Comparison of ENCODE assay signal across 22 mouse cellular contexts in genomic region chr6:52481975-52482374, GRCm38 (mm10).
DNase-seq lines count a peak whose midpoint lies in the region; ATAC-seq and TF ChIP-seq lines count a peak whose summit lies in the region.
"Had no signal": no experiment of that assay in that cellular context is flagged by ENCODE, and none has a peak within 500 bp of the region (broad histone marks: within the 10 kb centered on the region; RNA-seq: fewer than 3 reads in every experiment).

No protein-coding gene starts in this region.

- no peaks in the 10 kb centered on the region for H3K27me3 ChIP-seq in CH12.LX (replicated peaks)
- peaks cover 4% of the 10 kb centered on the region; the same call in 1 of the 2 replicates for H3K27me3 ChIP-seq in intestine, embryonic 15.5 days (replicated peaks)
- H3K27me3 ChIP-seq in small intestine, adult 2 months (ENCODE audit: control insufficient read depth, insufficient read depth, low read length) = no peaks in the 10 kb centered on the region
- H3K27me3 ChIP-seq in stomach, postnatal 0 days (ENCODE audit: control insufficient read depth, insufficient read depth, low read length) = no peaks in the 10 kb centered on the region
- H3K27me3 ChIP-seq in midbrain, postnatal 0 days (ENCODE audit: insufficient read depth, low read length) = no peaks in the 10 kb centered on the region
- H3K27me3 ChIP-seq: embryonic facial prominence, embryonic 15.5 days; forebrain, embryonic 15.5 days; heart, embryonic 15.5 days had no signal

- H3K4me3 ChIP-seq in CH12.LX (replicated peaks in 1 of 3; ENCODE audit: low read depth in 2 of 3, low read length in 2 of 3, poor library complexity in 1 of 3) = no peak overlapping the region
- H3K4me3 ChIP-seq in intestine, embryonic 15.5 days (replicated peaks) = no peak overlapping the region
- H3K4me3 ChIP-seq in small intestine, adult 2 months (ENCODE audit: low read depth, low read length) = no peak overlapping the region
- no peak overlapping the region for H3K4me3 ChIP-seq in stomach, postnatal 0 days (ENCODE audit: low read depth, low read length)
- H3K4me3 ChIP-seq in midbrain, postnatal 0 days (ENCODE audit: low read depth, low read length) = no peak overlapping the region
- H3K4me3 ChIP-seq: embryonic facial prominence, embryonic 15.5 days; erythroblast, embryonic 14.5 days; forebrain, embryonic 10.5 days; forebrain, embryonic 15.5 days; heart, adult 2 months; heart, embryonic 15.5 days; hindbrain, embryonic 10.5 days had no signal

- WGBS in intestine, embryonic 15.5 days = 54% methylated on average over 7 of the region's 7 CpGs
- whole genome bisulfite sequencing in small intestine, adult 2 months = 26% methylated on average over 7 of the region's 7 CpGs
- 41% methylated on average over 7 of the region's 7 CpGs for WGBS in stomach, postnatal 0 days
- WGBS in midbrain, postnatal 0 days = 89% methylated on average over 7 of the region's 7 CpGs

- no peaks in the 10 kb centered on the region for H3K36me3 ChIP-seq in CH12.LX (replicated peaks in 1 of 2; ENCODE audit: control insufficient read depth in 1 of 2, insufficient read depth in 1 of 2, low read length in 1 of 2)
- no peaks in the 10 kb centered on the region for H3K36me3 ChIP-seq in intestine, embryonic 15.5 days
- no peaks in the 10 kb centered on the region for H3K36me3 ChIP-seq in small intestine, adult 2 months (ENCODE audit: control insufficient read depth, insufficient read depth, low read length)
- H3K36me3 ChIP-seq in stomach, postnatal 0 days (ENCODE audit: control insufficient read depth, insufficient read depth, low read length) = no peaks in the 10 kb centered on the region
- H3K36me3 ChIP-seq in midbrain, postnatal 0 days (ENCODE audit: insufficient read depth, low read length) = no peaks in the 10 kb centered on the region
- H3K36me3 ChIP-seq: embryonic facial prominence, embryonic 15.5 days; forebrain, embryonic 10.5 days; forebrain, embryonic 15.5 days; heart, embryonic 15.5 days; hindbrain, embryonic 10.5 days had no signal

- intact Hi-C loops in left cerebral cortex, postnatal 25 days (cut with DNase I) = no loop called here

- H3K4me1 ChIP-seq in CH12.LX (ENCODE audit: control insufficient read depth in 1 of 2, insufficient read depth in 2 of 2) = peaks cover 12 to 48% of the 10 kb centered on the region in 2 experiments
- H3K4me1 ChIP-seq in intestine, embryonic 15.5 days (replicated peaks) = peaks cover 17% of the 10 kb centered on the region
- peaks cover 48% of the 10 kb centered on the region for H3K4me1 ChIP-seq in small intestine, adult 2 months (ENCODE audit: control insufficient read depth, insufficient read depth, insufficient read length, low read length)
- H3K4me1 ChIP-seq in stomach, postnatal 0 days (replicated peaks; ENCODE audit: control insufficient read depth, insufficient read depth) = peaks cover 3% of the 10 kb centered on the region; the same call in 1 of the 2 replicates
- no peaks in the 10 kb centered on the region for H3K4me1 ChIP-seq in midbrain, postnatal 0 days (ENCODE audit: insufficient read depth, low read length)
- H3K4me1 ChIP-seq: embryonic facial prominence, embryonic 15.5 days; forebrain, embryonic 15.5 days had no signal

- H3K79me2 ChIP-seq in CH12.LX (replicated peaks; ENCODE audit: control insufficient read depth, extremely low read depth, insufficient read depth, poor library complexity, severe bottlenecking) = no peaks in the 10 kb centered on the region

- no peak for TF ChIP-seq RAD21 in CH12.LX (IDR thresholded peaks at IDR 0.05; ENCODE audit: low read depth, low read length)

- dilution Hi-C loops in CH12.LX (cut with MboI; ENCODE audit: extremely low pct_ligation_motif_present, extremely low pct_unique_long_range_greater_than_20kb, low sequenced_read_pairs) = no loop called here

- DNase-seq in CH12.LX (ENCODE audit: extremely low read depth) = no peak
- peak; percentile 56 for DNase-seq in stomach, postnatal 0 days (ENCODE audit: low spot score)
- no peak for DNase-seq in left cerebral cortex, postnatal 25 days (ENCODE audit: low spot score in 2 of 2)
- no peak for DNase-seq in midbrain, postnatal 0 days (ENCODE audit: low spot score)
- DNase-seq: adrenal gland, adult 8-10 months; adrenal gland, postnatal 36 days; cerebellum, adult 2 months; cerebellum, postnatal 10 days; embryo, embryonic 11 days; gastrocnemius, postnatal 10 days; heart, adult 2 months; heart, postnatal 14 days had no signal

- TF ChIP-seq CTCF in CH12.LX (conservative IDR thresholded peaks at IDR 0.05 in 1 of 2, IDR thresholded peaks at IDR 0.05 in 1 of 2; ENCODE audit: low read depth in 2 of 2, low read length in 2 of 2) = no peak
- no peak for TF ChIP-seq CTCF in small intestine, adult 2 months (IDR thresholded peaks at IDR 0.05; ENCODE audit: extremely low read depth, insufficient read length, insufficient replicate concordance, low read depth, low read length)
- TF ChIP-seq CTCF in stomach, postnatal 0 days (IDR thresholded peaks at IDR 0.05; ENCODE audit: low read depth) = no peak
- no peak for TF ChIP-seq CTCF in midbrain, postnatal 0 days (IDR thresholded peaks at IDR 0.05)

- TF ChIP-seq POLR2A in CH12.LX (IDR thresholded peaks at IDR 0.05; ENCODE audit: low read depth, low read length) = no peak
- no peak for TF ChIP-seq POLR2A in small intestine, adult 2 months (IDR thresholded peaks at IDR 0.05; ENCODE audit: low read depth, low read length)

- in situ Hi-C loops in CH12.LX (cut with MboI; ENCODE audit: low pct_ligation_motif_present, low pct_unique_long_range_greater_than_20kb, low sequenced_read_pairs) = no loop called here

- peak; percentile 88 for ATAC-seq in intestine, embryonic 15.5 days
- ATAC-seq in stomach, postnatal 0 days (ENCODE audit: low FRiP score, low TSS enrichment) = peak; percentile 63
- no peak for ATAC-seq in midbrain, postnatal 0 days (ENCODE audit: low FRiP score)
- ATAC-seq: forebrain, embryonic 15.5 days had no signal

- TF ChIP-seq EP300 in CH12.LX (IDR thresholded peaks at IDR 0.05; ENCODE audit: low read length) = no peak
- no peak for TF ChIP-seq EP300 in stomach, postnatal 0 days (optimal IDR thresholded peaks at IDR 0.05)

- H3K27ac ChIP-seq in CH12.LX (ENCODE audit: insufficient read depth, low read depth) = no peak overlapping the region
- no peak overlapping the region for H3K27ac ChIP-seq in intestine, embryonic 15.5 days
- H3K27ac ChIP-seq in small intestine, adult 2 months (ENCODE audit: insufficient read depth, low read depth, low read length) = peak overlapping the region; percentile 64; the same call in 1 of the 2 replicates
- no peak overlapping the region; the same call in 1 of the 2 replicates for H3K27ac ChIP-seq in stomach, postnatal 0 days (replicated peaks)
- no peak overlapping the region for H3K27ac ChIP-seq in midbrain, postnatal 0 days (ENCODE audit: low read depth, low read length)
- H3K27ac ChIP-seq: embryonic facial prominence, embryonic 15.5 days; forebrain, embryonic 10.5 days; forebrain, embryonic 15.5 days; heart, adult 2 months; heart, embryonic 15.5 days; hindbrain, embryonic 10.5 days; hindbrain, embryonic 14.5 days had no signal

- no peaks in the 10 kb centered on the region for H3K9me3 ChIP-seq in CH12.LX (replicated peaks; ENCODE audit: low read length)
- no peaks in the 10 kb centered on the region for H3K9me3 ChIP-seq in intestine, embryonic 15.5 days
- H3K9me3 ChIP-seq in stomach, postnatal 0 days (ENCODE audit: control insufficient read depth, low read length) = no peaks in the 10 kb centered on the region
- no peaks in the 10 kb centered on the region for H3K9me3 ChIP-seq in midbrain, postnatal 0 days (ENCODE audit: low read length)
- H3K9me3 ChIP-seq: embryonic facial prominence, embryonic 15.5 days; forebrain, embryonic 10.5 days; forebrain, embryonic 15.5 days; heart, embryonic 15.5 days; hindbrain, embryonic 10.5 days had no signal

- peak overlapping the region; percentile 15; the same call in 1 of the 2 replicates for H3K4me2 ChIP-seq in CH12.LX (ENCODE audit: insufficient read depth, low read depth, poor library complexity, severe bottlenecking)
- 0 out of 2 replicates have a peak overlapping the region, but pooled peaks have one; percentile 19 for H3K4me2 ChIP-seq in intestine, embryonic 15.5 days (replicated peaks)
- H3K4me2 ChIP-seq in stomach, postnatal 0 days (replicated peaks; ENCODE audit: low read depth) = no peak overlapping the region
- H3K4me2 ChIP-seq in midbrain, postnatal 0 days (ENCODE audit: low read depth, low read length, poor library complexity, severe bottlenecking) = no peak overlapping the region
- H3K4me2 ChIP-seq: embryonic facial prominence, embryonic 15.5 days; forebrain, embryonic 15.5 days; heart, embryonic 11.5 days; heart, embryonic 15.5 days; hindbrain, embryonic 14.5 days had no signal

- no peak overlapping the region for H3K9ac ChIP-seq in CH12.LX (ENCODE audit: insufficient read depth, low read depth)
- no peak overlapping the region for H3K9ac ChIP-seq in intestine, embryonic 15.5 days
- H3K9ac ChIP-seq in stomach, postnatal 0 days (ENCODE audit: low read length) = no peak overlapping the region
- no peak overlapping the region for H3K9ac ChIP-seq in midbrain, postnatal 0 days (replicated peaks; ENCODE audit: low read length, poor library complexity, severe bottlenecking)
- H3K9ac ChIP-seq: embryonic facial prominence, embryonic 15.5 days; forebrain, embryonic 15.5 days; heart, embryonic 15.5 days; hindbrain, embryonic 14.5 days had no signal

TF ChIP-seq in CH12.LX, 34 proteins besides CTCF, POLR2A, EP300 and RAD21:
- TF ChIP-seq BHLHE40 (IDR thresholded peaks at IDR 0.05; ENCODE audit: low read depth, low read length) (no peak), CHD2 (IDR thresholded peaks at IDR 0.05; ENCODE audit: low read length) (0 out of 2 replicates have a peak, but pooled peaks have one; percentile 19), ZNF384 (IDR thresholded peaks at IDR 0.05; ENCODE audit: low read depth, low read length) (no peak), HCFC1 (IDR thresholded peaks at IDR 0.05; ENCODE audit: low read depth, low read length) (no peak), ETS1 (conservative IDR thresholded peaks at IDR 0.05; ENCODE audit: low read depth, low read length) (no peak), USF1 (IDR thresholded peaks at IDR 0.05; ENCODE audit: low read depth, low read length) (no peak), USF2 (conservative IDR thresholded peaks at IDR 0.05; ENCODE audit: low read depth, low read length) (no peak), MEF2A (IDR thresholded peaks at IDR 0.05; ENCODE audit: borderline replicate concordance, low read depth, low read length) (peak; percentile 33; the same call in 1 of the 2 replicates), RCOR1 (conservative IDR thresholded peaks at IDR 0.05; ENCODE audit: low read depth, low read length) (no peak)

Comparison
In these comparisons a context has a peak if more than half of its experiments do, and no peak if none do; other contexts are left out.
1. H3K4me2 ChIP-seq: peak in CH12.LX (single experiment) and intestine, embryonic 15.5 days (single experiment); none in stomach, postnatal 0 days (single experiment) and midbrain, postnatal 0 days (single experiment).